Mouse (Mus musculus) left cerebral cortex, adult 18-20 months (tissue): ENCODE results near the gene Lingo1. TPM values are rescaled to one million over a fixed set of nuclear protein-coding genes. Genes with fewer than 3 reads are reported as not detected.

Experiments used
- total RNA-seq, 2 experiments: library from RNA; stranded (reverse); gene quantifications; 2 replicates each; pipeline ENCODE4 v1.2.3; 2021

Gene Lingo1
- total RNA-seq, 2 experiments from 2014 or later, result 440 to 456 TPM

Other genes with a start within 250 kb of the Lingo1 start
- gene Odf3l1, start 68.2 kb upstream of the Lingo1 start, total RNA-seq, result not detected
- 10 to 100 TPM; 11.1 to 12.9 TPM for gene Cspg4, start 68.6 kb upstream of the Lingo1 start, total RNA-seq
- 1 to 10 TPM; 6.8 to 7.4 TPM for gene Snx33, start 131.9 kb upstream of the Lingo1 start, total RNA-seq
- gene Imp3, start 141.0 kb upstream of the Lingo1 start, total RNA-seq, result 10 to 100 TPM; 47.6 to 52.3 TPM
- gene Snupn, start 154.4 kb upstream of the Lingo1 start, total RNA-seq, result 10 to 100 TPM; 16.1 to 16.7 TPM
- gene Ptpn9, start 198.5 kb upstream of the Lingo1 start, total RNA-seq, result 10 to 100 TPM; 33.8 to 34.5 TPM